Mouse (Mus musculus): ENCODE results near the gene Mup9. TPM values are rescaled to one million over a fixed set of nuclear protein-coding genes. Genes with fewer than 3 reads are reported as not detected.
"Not testable (repeated sequence)": the region's sequence is repeated elsewhere in the genome, so short reads cannot be mapped to it uniquely, and the experiment has no call there.

Gene Mup9
- total RNA-seq (2021) = not detected

GRCm38 (mm10) chr4:60421852-60422251 lies at the start of gene Mup9:
TSS of gene Mup9 (minus strand) at chr4:60421952.
- DNase-seq (ENCODE audit: low spot score); intact Hi-C loops (cut with DNase I): not testable (repeated sequence)

Other genes with a start within 250 kb of the Mup9 start
- gene Mup8, start 199.4 kb downstream of the Mup9 start, total RNA-seq (2021) = not detected
- gene Mup1, start 80.0 kb upstream of the Mup9 start, total RNA-seq (2021) = not detected
- not detected for gene Mup10, start 160.2 kb upstream of the Mup9 start, total RNA-seq (2021)
- not detected for gene Mup11, start 240.5 kb upstream of the Mup9 start, total RNA-seq (2021)